Mouse (Mus musculus): ENCODE results near the gene Serpina1b. TPM values are rescaled to one million over a fixed set of nuclear protein-coding genes. Genes with fewer than 3 reads are reported as not detected.
"Not testable (repeated sequence)": the region's sequence is repeated elsewhere in the genome, so short reads cannot be mapped to it uniquely, and the experiment has no call there.

Serpina1b gene
- polyA plus RNA-seq, 1 experiment from 2014 or later, result 358 TPM

DNA sequence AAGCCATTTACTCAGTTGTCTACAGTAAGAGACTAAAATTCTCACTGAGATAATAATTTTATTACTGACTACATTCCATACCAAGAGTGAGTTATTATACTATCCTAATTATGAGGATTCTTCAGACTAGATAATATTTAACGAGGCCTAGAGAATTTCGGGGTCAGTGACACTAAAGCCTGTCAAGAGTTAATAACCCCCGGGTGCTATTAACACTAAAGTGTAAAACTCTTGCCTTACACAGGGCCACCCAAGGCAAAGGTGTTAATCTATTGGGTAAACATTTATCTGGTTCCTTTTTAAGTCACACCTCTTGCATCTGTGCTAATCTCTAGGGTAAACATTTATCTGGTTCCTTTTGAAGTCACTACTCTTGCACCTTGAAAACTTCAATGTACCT lies 69.9 kb downstream of the Serpina1b start:
- not testable (repeated sequence) for H3K4me2 ChIP-seq; H3K27ac ChIP-seq; ATAC-seq; H3K36me3 ChIP-seq; H3K9ac ChIP-seq; H3K4me3 ChIP-seq; H3K27me3 ChIP-seq (replicated peaks); H3K9me3 ChIP-seq (replicated peaks); H3K4me1 ChIP-seq
- WGBS (ENCODE audit: insufficient replicate concordance), result 63% methylated on average over 3 of the region's 3 CpGs

DNA sequence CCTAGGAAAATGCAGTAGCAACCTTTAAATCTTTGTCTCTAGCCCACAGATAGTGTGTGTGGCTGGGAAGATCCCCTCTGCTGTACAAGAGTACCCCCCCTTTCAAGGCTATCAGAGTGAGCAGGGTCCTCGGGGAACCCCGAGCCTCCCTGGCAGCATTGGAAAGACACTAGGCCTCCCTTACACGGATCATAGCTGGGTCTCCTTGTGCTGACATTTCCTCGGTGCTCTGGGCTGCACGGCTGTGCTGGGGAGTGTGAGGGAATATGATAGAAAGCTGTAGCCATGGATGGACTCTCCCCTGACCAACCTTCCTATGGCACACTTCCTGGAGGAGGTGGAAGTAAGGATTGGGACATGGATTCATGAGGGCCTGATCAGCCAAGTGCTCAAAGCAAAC lies 84.2 kb downstream of the Serpina1b start:
- H3K9ac ChIP-seq; H3K4me3 ChIP-seq; H3K9me3 ChIP-seq (replicated peaks); H3K36me3 ChIP-seq; H3K4me2 ChIP-seq; H3K4me1 ChIP-seq; H3K27me3 ChIP-seq (replicated peaks); ATAC-seq; H3K27ac ChIP-seq: not testable (repeated sequence)
- WGBS (ENCODE audit: insufficient replicate concordance), result 61% methylated on average over 5 of the region's 5 CpGs

DNA sequence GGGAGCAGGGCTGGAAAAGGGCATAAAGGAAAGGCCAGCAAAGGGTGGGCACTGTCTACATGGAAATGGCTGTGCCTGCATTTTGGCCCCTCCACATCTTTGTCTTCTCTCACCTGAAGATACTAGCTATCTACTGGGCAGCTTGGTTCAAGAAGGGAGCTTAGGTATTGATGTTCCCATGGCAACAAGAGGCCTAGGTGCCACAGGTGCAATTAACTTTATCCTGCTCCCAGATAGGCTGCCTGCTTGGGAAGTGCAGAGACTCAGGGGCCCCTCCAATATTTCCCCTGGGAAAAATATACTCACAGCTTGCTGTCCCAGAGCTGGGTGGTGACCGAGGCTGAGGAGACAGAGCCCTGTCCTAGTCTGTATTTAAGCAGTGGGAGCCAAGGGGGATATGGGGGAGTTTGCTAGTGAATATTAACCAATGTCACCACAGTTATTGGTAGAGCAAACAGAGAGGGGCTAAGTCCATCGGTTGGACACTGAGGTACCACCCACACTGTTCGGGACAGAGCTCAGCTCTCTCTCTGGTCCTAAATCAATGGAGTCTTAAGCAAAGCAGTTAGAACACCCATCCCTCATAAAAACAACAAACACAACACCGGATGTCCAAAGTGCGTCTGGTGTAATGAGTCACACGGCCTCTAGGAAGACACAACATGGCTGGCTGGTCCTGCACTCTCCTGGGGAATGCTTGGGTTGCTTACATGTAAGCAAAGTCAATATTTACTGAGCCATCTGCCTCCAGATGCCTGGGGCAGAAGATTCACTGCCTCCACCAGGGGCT lies 92.2 kb downstream of the Serpina1b start:
- peak overlapping the region; percentile 12; the same call in 1 of the 2 replicates for H3K4me2 ChIP-seq
- peak overlapping the region; percentile 38 for H3K4me3 ChIP-seq
- WGBS (ENCODE audit: insufficient replicate concordance), result 67% methylated on average over 6 of the region's 6 CpGs
- not testable (repeated sequence) for H3K4me1 ChIP-seq; ATAC-seq; H3K9me3 ChIP-seq (replicated peaks); H3K36me3 ChIP-seq; H3K27ac ChIP-seq; H3K27me3 ChIP-seq (replicated peaks); H3K9ac ChIP-seq

DNA sequence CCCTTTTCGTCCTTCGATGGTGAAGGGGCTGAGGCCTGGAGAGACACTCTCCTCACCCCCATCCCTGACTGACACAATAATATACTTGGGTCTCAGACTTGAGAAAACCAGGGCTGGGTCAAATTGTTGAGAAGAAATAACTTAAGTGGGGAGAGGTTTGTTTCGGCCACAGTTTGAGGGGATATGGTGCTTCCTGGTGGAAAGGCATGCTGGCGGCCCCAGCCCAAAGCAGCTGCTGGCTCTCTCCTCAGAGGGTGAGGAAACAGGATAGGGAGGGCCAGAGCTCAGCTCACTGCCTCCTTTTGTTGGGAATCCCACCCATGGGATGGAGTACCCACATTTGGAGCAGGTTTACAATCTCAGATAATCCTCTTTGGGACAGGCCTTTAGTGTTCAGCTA lies 94.6 kb downstream of the Serpina1b start:
- peak overlapping the region; percentile 44 for H3K4me2 ChIP-seq
- ATAC-seq, result not testable (repeated sequence)
- 57% methylated on average over 4 of the region's 4 CpGs for WGBS (ENCODE audit: insufficient replicate concordance)

DNA sequence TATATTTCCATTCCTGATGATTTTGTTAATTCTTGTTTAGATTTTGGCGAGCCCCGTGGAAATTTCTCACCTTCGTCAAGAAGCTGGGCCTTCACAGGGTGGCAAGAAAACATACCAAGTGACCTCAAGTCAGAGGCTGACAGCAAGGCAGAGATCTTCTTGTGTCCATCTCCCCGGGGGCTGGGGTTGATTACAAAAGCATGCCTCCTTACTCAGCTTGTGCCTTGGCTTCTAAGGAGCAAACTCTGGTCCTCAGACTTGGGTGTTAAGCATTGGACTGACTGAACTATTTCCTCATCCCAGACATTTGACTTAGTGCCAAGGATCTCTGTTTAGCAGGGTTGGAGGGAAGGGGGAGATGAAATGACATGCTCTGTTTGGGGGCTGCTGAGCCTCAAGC lies 95.1 kb downstream of the Serpina1b start:
- H3K9me3 ChIP-seq (replicated peaks); H3K4me3 ChIP-seq; H3K27me3 ChIP-seq (replicated peaks); H3K36me3 ChIP-seq; H3K9ac ChIP-seq; H3K4me1 ChIP-seq; H3K27ac ChIP-seq; ATAC-seq: not testable (repeated sequence)
- 0 out of 2 replicates have a peak overlapping the region, but pooled peaks have one; percentile 44 for H3K4me2 ChIP-seq
- WGBS (ENCODE audit: insufficient replicate concordance), result 55% methylated on average over 4 of the region's 4 CpGs

More for the DNA sequence above, 94.6 kb downstream of the Serpina1b start:
- H3K4me1 ChIP-seq; H3K4me3 ChIP-seq; H3K27me3 ChIP-seq (replicated peaks); H3K9ac ChIP-seq; H3K27ac ChIP-seq; H3K9me3 ChIP-seq (replicated peaks); H3K36me3 ChIP-seq: not testable (repeated sequence)

DNA sequence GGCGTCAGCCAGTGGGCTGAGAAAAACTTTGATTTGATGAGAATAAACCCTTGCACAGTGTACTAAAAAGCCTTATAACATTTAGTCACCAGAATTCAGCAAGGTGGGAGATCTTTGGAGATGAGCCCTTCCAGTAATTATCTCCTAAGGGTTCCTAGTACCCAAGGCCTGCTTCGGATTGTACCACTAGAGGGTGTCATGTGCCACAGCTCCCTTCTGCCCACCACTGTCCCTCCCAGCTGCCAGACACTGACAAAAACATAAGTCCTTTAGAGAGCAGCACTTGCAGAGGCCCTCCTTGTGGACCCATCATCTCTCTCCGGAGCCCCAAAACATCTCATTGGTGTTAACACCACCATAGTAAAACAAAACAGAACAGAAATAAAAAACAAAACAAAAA lies 118.6 kb downstream of the Serpina1b start:
- no peaks in the 10 kb centered on the region for H3K27me3 ChIP-seq (replicated peaks)
- H3K4me3 ChIP-seq, result no peak overlapping the region
- H3K27ac ChIP-seq, result no peak overlapping the region
- ATAC-seq, result no peak
- no peak overlapping the region for H3K4me2 ChIP-seq
- H3K4me1 ChIP-seq, result 0 out of 2 replicates have a peak, but pooled peaks cover 4% of the 10 kb centered on the region
- WGBS (ENCODE audit: insufficient replicate concordance), result 59% methylated on average over 3 of the region's 3 CpGs
- H3K36me3 ChIP-seq, result no peaks in the 10 kb centered on the region
- peaks cover 11% of the 10 kb centered on the region; the same call in 1 of the 2 replicates for H3K9me3 ChIP-seq (replicated peaks)
- no peak overlapping the region for H3K9ac ChIP-seq

DNA sequence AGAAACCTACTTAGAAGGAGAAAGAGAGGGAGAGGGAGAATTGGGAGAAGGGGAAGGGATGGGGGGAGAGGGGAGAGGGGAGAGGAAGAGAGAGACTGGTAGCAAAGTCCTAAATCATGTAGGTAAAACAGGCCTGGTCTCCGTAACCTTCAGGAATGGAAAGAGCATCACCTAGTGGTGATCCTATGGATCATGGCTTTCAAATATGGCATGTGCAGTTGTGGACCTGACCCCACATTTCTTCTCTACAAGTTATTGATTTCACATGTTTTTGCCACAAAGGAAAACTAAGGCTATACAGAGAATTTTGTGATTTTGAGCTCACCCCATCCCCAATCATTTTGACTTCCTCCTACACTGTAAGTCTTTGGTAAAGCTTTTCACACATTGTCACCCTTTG lies 119.8 kb downstream of the Serpina1b start:
- WGBS (ENCODE audit: insufficient replicate concordance), result 45% methylated on average over 1 of the region's 1 CpGs
- no peaks in the 10 kb centered on the region for H3K27me3 ChIP-seq (replicated peaks)
- H3K27ac ChIP-seq, result no peak overlapping the region
- H3K4me2 ChIP-seq, result no peak overlapping the region
- no peak for ATAC-seq
- H3K36me3 ChIP-seq, result no peaks in the 10 kb centered on the region
- 0 out of 2 replicates have a peak, but pooled peaks cover 4% of the 10 kb centered on the region for H3K4me1 ChIP-seq
- H3K9ac ChIP-seq, result no peak overlapping the region
- peaks cover 9% of the 10 kb centered on the region; the same call in 1 of the 2 replicates for H3K9me3 ChIP-seq (replicated peaks)
- no peak overlapping the region for H3K4me3 ChIP-seq

DNA sequence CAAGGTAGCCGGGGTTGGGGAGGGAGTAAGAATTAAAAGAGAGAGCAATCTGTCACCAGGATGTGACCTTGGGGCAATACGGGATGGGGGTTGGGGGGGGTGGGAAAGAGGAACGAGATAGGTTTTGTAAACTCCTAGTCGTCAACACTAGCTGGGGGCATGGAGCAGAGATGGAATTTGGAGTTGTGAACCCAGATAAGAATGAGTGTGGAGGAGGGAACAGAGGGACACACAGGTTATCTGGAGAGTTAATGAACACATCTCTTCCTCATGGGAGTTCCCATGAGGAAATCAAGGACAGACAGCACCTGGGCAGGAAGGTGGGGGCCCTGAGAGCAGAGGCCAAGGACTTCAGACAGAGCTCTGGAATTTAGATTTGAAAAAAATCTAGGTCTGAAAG lies 124.1 kb downstream of the Serpina1b start:
- no peak overlapping the region for H3K9ac ChIP-seq
- peak overlapping the region; percentile 36; the same call in 1 of the 2 replicates for H3K27ac ChIP-seq
- H3K9me3 ChIP-seq (replicated peaks), result peaks cover 9% of the 10 kb centered on the region; the same call in 1 of the 2 replicates
- 34% methylated on average over 4 of the region's 4 CpGs for WGBS (ENCODE audit: insufficient replicate concordance)
- ATAC-seq, result peak; percentile 62
- no peaks in the 10 kb centered on the region for H3K36me3 ChIP-seq
- H3K4me3 ChIP-seq, result no peak overlapping the region
- no peaks in the 10 kb centered on the region for H3K27me3 ChIP-seq (replicated peaks)
- H3K4me1 ChIP-seq, result 0 out of 2 replicates have a peak, but pooled peaks cover 4% of the 10 kb centered on the region
- H3K4me2 ChIP-seq, result no peak overlapping the region

DNA sequence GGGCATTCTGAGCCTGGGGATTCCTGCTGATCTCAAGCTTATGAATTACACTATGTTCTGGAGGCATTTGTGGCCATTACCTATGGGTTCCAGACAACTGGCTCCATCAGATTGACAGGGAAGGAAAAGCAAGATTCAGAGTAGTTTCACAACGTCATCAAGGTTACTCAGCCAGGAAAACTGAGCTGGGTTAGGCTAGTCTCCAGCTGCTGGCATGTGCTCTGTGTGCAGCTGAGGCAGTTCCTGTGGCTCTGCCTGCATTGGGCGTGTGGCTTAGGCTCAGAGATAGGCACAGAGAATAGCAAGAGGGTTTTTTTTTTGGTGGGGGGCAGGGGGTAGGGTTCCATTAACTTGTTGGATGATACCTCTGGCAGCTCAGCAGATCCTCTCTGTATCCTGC lies 124.6 kb downstream of the Serpina1b start:
- 26% methylated on average over 2 of the region's 2 CpGs for WGBS (ENCODE audit: insufficient replicate concordance)
- Histone ChIP-seq H3K27me3 (replicated peaks) (no peaks in the 10 kb centered on the region), H3K27ac (peak overlapping the region; percentile 36; the same call in 1 of the 2 replicates), H3K9ac (no peak overlapping the region), H3K36me3 (no peaks in the 10 kb centered on the region), H3K4me1 (0 out of 2 replicates have a peak, but pooled peaks cover 4% of the 10 kb centered on the region), H3K4me2 (no peak overlapping the region), H3K9me3 (replicated peaks) (peaks cover 9% of the 10 kb centered on the region; the same call in 1 of the 2 replicates), H3K4me3 (no peak overlapping the region)
- ATAC-seq, result no peak

DNA sequence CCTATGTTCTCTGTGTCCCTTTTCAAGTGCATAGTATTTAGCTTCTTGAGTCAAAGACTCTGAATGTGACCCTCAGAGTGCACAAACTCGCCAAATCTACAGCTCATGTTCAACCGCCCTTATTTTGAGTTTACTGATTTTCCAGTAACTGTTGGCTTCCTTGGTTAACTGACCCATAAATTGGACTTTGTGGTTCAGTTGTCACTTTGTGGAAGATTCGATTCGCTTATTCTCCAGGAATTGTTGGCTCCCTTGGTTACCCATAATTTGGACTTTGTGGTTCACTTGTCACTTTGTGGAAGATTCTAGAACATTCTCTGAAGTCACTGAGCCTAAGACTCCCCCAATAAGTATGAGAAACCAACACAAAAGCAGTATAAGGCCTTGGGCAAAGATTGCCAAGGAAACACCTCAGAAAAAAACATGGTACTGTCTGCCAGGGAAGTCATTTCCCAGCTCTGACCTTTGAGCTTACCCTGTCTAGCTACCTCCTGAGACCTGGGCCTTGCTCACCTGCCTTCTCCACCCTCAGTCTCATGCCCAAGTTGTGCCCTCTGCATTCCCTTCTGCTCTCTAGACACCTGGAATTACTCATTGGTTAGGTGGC lies 129.9 kb downstream of the Serpina1b start:
- 67% methylated on average over 4 of the region's 4 CpGs for WGBS (ENCODE audit: insufficient replicate concordance)
- no peak overlapping the region for H3K27ac ChIP-seq
- no peaks in the 10 kb centered on the region for H3K36me3 ChIP-seq
- H3K4me2 ChIP-seq, result no peak overlapping the region
- H3K9ac ChIP-seq, result no peak overlapping the region
- no peaks in the 10 kb centered on the region for H3K4me1 ChIP-seq
- no peak for ATAC-seq
- no peaks in the 10 kb centered on the region; the same call in none of the 2 replicates for H3K9me3 ChIP-seq (replicated peaks)
- no peaks in the 10 kb centered on the region for H3K27me3 ChIP-seq (replicated peaks)
- H3K4me3 ChIP-seq, result no peak overlapping the region

DNA sequence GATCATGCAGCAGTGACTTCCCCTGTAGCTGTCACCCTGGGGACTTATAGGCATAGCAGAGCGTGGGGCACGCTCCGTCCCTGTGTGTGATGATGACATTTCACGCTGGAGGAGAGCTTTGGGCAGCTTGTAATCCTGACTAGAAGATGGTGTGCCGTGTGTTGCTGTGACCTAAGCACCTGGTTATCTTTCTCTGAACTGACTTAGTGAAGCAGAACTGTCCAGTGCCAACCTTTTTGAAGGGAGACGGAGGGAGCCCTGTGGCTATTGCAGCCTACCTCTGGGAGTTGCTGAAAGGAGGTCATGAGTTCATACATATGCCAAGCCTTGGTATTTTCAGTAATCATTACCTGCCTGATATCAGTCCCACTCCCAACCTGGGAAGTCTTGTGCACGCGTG lies 134.7 kb downstream of the Serpina1b start, which contains the start of gene Serpina1f:
Gene Serpina1f, minus strand, starts transcription at position 101 of the 400 bp plus-strand sequence.
- Histone ChIP-seq H3K4me3 (no peak within 1 kb of the TSS), H3K4me1 (no peaks in the 10 kb centered on the region), H3K27me3 (replicated peaks) (no peaks in the 10 kb centered on the region), H3K9ac (no peak within 1 kb of the TSS), H3K36me3 (no peaks in the 10 kb centered on the region), H3K4me2 (no peak within 1 kb of the TSS), H3K9me3 (replicated peaks) (peaks cover 8% of the 10 kb centered on the region), H3K27ac (no peak within 1 kb of the TSS)
- 70% methylated on average over 8 of the region's 8 CpGs for WGBS (ENCODE audit: insufficient replicate concordance)
- no peak for ATAC-seq

DNA sequence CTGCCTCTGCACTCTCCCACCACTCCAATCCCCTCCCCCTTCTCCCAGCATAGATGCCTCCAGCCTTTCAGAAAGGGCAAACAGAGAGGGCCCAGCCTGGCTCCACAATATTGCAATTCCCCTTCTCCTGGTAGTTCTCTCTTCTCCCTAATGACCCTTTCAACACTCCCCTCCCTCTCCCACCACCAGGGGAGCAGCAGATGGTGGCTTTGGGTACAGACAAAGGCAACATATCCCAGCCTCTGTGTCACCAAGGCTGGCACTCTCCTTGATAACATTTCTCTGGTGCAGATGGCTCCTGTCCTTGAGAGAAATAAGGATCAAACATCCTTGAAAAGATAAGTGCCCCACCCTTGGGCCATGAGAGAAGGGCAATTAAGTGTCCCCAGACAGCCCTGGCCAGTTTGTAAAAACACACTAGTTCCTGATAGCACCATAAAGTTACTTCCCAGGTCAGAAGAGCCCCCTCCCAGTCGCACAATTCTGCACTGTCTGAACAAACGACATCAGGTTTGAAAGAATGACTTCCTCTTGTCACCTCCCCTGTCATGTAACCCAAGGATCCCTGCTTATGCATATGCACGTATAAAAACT lies 141.9 kb downstream of the Serpina1b start:
- Histone ChIP-seq H3K9ac (no peak overlapping the region), H3K4me1 (peaks cover 4% of the 10 kb centered on the region; the same call in 1 of the 2 replicates), H3K4me3 (no peak overlapping the region), H3K9me3 (replicated peaks) (peaks cover 8% of the 10 kb centered on the region), H3K27me3 (replicated peaks) (no peaks in the 10 kb centered on the region), H3K36me3 (no peaks in the 10 kb centered on the region), H3K27ac (no peak overlapping the region), H3K4me2 (no peak overlapping the region)
- no peak for ATAC-seq
- WGBS (ENCODE audit: insufficient replicate concordance), result 33% methylated on average over 3 of the region's 3 CpGs
